Mouse (Mus musculus) gastrocnemius, adult 18-20 months (tissue): ENCODE data around the gene Adam30. TPM values are rescaled to one million over a fixed set of nuclear protein-coding genes. Genes with fewer than 3 reads are reported as not detected.

Source experiments
- DNase-seq: peaks from one replicate; pipeline ENCODE4 v3.0.0; 2021; ENCODE audit warnings: low spot score
- total RNA-seq, 2 experiments: library from RNA; stranded (reverse); gene quantifications; 2 replicates each; pipeline ENCODE4 v1.2.3; 2021

Gene Adam30
- total RNA-seq, 2 experiments from 2014 or later, result not detected

- no peak for DNase-seq
Measured at GRCm38 (mm10) chr3:98185163-98185714, 24.8 kb downstream of the Adam30 start.

DNA sequence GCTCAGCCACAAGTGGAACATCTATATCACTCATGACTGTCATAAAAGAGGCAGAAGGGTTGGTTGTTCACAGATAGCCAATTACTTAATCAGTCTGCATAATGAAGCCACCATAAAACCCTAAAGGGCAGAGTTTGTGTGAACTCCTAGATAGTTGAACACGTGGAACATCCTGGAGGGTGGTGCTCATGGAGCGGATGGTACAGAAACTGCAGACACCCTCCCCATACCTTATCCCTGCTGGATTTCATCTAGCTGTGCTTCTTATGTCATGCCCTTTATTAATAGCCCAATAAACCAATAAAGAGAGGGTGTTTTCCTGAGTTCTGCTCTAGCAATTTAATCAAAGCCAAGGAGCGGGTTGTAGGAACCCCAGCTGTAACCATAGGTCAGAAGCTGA, 27.3 kb downstream of the Adam30 start:
- DNase-seq, result no peak

- no peak for DNase-seq
Measured at GRCm38 (mm10) chr3:98197711-98198532, 37.5 kb downstream of the Adam30 start.

DNA sequence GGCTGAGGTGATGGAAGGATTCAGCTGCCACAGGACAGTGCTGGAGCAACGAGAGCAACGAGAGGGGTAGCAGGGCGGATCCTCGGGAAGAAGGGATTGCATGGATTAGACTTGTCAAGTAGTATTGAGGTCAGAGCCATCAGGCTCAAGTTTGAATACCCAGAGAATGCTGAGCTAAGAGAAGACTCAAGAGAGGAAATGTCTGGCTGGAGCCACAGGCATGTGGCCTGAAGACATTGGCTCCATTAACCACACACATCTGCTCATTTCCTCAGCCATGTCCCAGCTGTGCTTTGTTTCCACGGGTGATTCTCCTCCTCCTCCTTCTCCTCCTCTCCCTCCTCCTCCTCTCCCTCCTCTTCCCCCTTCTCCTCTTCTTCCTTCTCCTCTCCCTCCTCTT, 39.3 kb downstream of the Adam30 start:
- DNase-seq, result peak; percentile 3

GRCm38 (mm10) chr3:98203282-98203681, 42.9 kb downstream of the Adam30 start:
- DNase-seq, result no peak

DNA sequence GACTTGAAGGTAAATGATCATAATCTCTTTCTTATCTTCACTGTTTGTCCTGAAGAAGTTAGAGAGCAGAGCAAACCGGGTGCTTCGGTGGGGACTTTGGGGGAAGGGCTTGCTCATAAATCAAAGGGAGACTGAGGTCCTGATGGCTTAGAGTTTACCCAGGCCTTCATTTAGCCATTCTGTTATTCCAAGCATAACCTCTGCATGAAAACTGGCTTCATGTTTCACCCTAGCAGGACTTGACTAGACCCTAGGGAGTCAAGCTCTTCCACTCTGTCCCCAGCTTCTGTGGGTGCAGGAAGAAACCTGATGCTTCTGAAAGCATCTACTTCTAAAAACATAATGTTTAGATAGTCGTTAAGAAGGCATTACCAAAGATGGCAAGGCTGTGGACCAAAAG, 46.5 kb downstream of the Adam30 start:
- DNase-seq, result no peak

GRCm38 (mm10) chr3:98209161-98209560, 48.7 kb downstream of the Adam30 start:
- DNase-seq, result no peak

DNA sequence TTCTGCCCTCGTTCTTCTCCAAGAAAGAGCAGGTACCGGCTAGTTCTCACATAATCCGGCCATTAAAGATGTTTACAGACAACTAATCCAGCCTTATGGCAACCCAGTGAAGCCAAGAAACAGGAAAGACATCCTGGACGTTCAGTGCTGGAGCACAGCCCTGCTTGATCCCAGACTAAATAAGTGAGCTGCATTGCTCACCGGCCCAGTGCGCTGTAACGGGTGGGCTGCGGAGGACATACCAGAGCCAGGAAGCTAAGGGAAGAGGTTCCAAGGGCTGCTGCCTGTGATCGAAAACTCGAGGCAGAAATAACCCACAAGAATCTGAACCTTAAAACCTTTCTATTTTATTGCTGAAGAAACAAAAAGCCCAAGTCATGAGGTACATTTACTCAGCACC, 50.4 kb downstream of the Adam30 start:
- DNase-seq, result no peak

DNA sequence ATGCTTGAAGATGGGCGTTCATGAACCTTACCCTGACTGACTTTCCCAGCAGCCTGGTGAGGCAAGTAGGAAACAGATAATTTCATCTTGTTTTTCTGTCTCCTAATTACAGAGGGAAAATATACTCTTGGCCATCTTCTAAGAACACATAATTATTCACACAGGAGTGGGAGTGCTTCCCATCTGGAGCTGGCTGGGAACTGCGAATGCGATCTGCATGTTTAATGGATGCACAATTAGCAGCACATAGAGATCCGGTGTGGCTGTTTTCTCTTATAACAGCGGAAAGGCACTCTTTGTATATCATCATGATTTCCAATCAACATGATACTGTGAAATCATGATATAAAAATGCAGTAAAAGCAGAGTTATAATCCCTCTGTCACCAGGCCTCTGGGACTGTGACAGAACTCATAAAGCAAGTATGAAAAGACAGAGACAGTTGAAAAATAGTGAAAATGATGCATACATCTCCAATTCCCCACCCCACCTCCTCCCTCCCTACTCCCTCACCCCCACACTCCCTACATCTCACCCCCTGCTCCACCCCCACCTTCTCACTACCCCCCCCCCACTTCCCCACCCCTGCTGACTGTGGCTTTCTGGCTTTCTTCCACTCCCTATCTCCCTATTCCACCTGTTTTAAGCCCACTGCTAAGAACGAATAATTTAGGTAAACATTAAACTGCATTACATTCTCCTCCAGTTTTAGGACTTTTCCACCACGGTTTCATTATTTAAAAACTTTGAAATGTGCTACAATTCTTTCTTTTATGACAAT, 51.1 kb downstream of the Adam30 start:
- DNase-seq, result no peak

Other genes with a start within 250 kb of the Adam30 start
- 1 to 10 TPM; 6.6 to 8.3 TPM for gene Notch2, start 147.1 kb upstream of the Adam30 start, total RNA-seq
- not detected for gene Reg4, start 61.5 kb downstream of the Adam30 start, total RNA-seq
- gene Hmgcs2, start 119.8 kb downstream of the Adam30 start, total RNA-seq, result 1 to 10 TPM; 1.1 to 2.4 TPM
- 1 to 10 TPM; 1.5 to 2.3 TPM for gene Phgdh, start 179.4 kb downstream of the Adam30 start, total RNA-seq
- gene Zfp697, start 221.8 kb downstream of the Adam30 start, total RNA-seq, result 1 to 10 TPM in 1 of 2 experiments, under 1 TPM in 1; 0.78 to 2.0 TPM